Mouse (Mus musculus) stomach, embryonic 16.5 days (tissue): ENCODE measurements around the gene Etl4. TPM values are rescaled to one million over a fixed set of nuclear protein-coding genes. Genes with fewer than 3 reads are reported as not detected.
A peak's percentile ranks its signal among the peaks of the same experiment; 100 is the strongest.
"Not testable (repeated sequence)": the region's sequence is repeated elsewhere in the genome, so short reads cannot be mapped to it uniquely, and the experiment has no call there.

ENCODE experiments used
- ATAC-seq: fragments of 200-750 bp; cut with Nextera tagmentation; 2 replicates; pipeline ENCODE4 v1.8.0; 2017; ENCODE audit warnings: moderate number of reproducible peaks, moderate TSS enrichment; ENCODE audit not compliant: insufficient read depth, low FRiP score
- H3K27ac ChIP-seq: fragments of 300-500 bp; sonication (generic); 2 replicates; pipeline ENCODE4 v1.5.1; 2014; ENCODE audit warnings: low read length
- H3K27me3 ChIP-seq: fragments of 300-500 bp; sonication (generic); 2 replicates; pipeline ENCODE4 v1.6.1; 2014; ENCODE audit warnings: low read length, control low read depth, mixed read lengths; ENCODE audit not compliant: control insufficient read depth, insufficient read depth
- H3K36me3 ChIP-seq: fragments of 300-500 bp; sonication (generic); 2 replicates; pipeline ENCODE4 v1.6.1; 2014; ENCODE audit warnings: low read length; ENCODE audit not compliant: control insufficient read depth, insufficient read depth
- H3K4me1 ChIP-seq: fragments of 300-500 bp; sonication (generic); 2 replicates; pipeline ENCODE4 v1.6.1; 2014; ENCODE audit warnings: low read length, control low read depth, mixed read lengths; ENCODE audit not compliant: control insufficient read depth, insufficient read depth
- H3K4me2 ChIP-seq: fragments of 300-500 bp; sonication (generic); 2 replicates; pipeline ENCODE4 v1.6.1; 2014; ENCODE audit warnings: low read depth, low read length, mixed read lengths
- H3K4me3 ChIP-seq: fragments of 300-500 bp; sonication (generic); replicated peaks from 2 replicates; pipeline ENCODE4 v1.5.1; 2014; ENCODE audit warnings: mild to moderate bottlenecking, low read length
- H3K9ac ChIP-seq: fragments of 300-500 bp; sonication (generic); 2 replicates; pipeline ENCODE4 v1.6.1; 2014; ENCODE audit warnings: low read length
- H3K9me3 ChIP-seq: fragments of 300-500 bp; sonication (generic); replicated peaks from 2 replicates; pipeline ENCODE4 v1.6.1; 2016; ENCODE audit warnings: low read length, control low read depth; ENCODE audit not compliant: control insufficient read depth
- WGBS: fragments of 180-500 bp; shearing (Covaris S2); extraction: QIAGEN DNeasy Blood & Tissue Kit; methylation state at CpG from one replicate; pipeline ENCODE4 v1.1.7; 2014; 5-methylcytosine and 5-hydroxymethylcytosine counted together
- polyA plus RNA-seq: library from polyadenylated mRNA; unstranded; fragments of >200 nt; fragmentation: Nextera tagmentation; extraction: Ambion mirVana; gene quantifications from 2 replicates; pipeline ENCODE4 v1.2.1, GENCODE M21; 2015

The Etl4 gene
- polyA plus RNA-seq, 1 experiment from 2014 or later, result 37.3 TPM

GRCm38 (mm10) chr2:20654598-20655340 is 745.2 kb downstream of the Etl4 start:
- no peaks in the 10 kb centered on the region for H3K9me3 ChIP-seq
- 56% methylated on average over 9 of the region's 9 CpGs for WGBS
- H3K9ac ChIP-seq, result no peak overlapping the region
- H3K4me3 ChIP-seq, result no peak overlapping the region
- no peaks in the 10 kb centered on the region for H3K27me3 ChIP-seq
- H3K4me1 ChIP-seq, result peaks cover 2% of the 10 kb centered on the region; the same call in 1 of the 2 replicates
- H3K36me3 ChIP-seq, result no peaks in the 10 kb centered on the region
- no peak for ATAC-seq
- H3K4me2 ChIP-seq, result no peak overlapping the region
- no peak overlapping the region for H3K27ac ChIP-seq

DNA sequence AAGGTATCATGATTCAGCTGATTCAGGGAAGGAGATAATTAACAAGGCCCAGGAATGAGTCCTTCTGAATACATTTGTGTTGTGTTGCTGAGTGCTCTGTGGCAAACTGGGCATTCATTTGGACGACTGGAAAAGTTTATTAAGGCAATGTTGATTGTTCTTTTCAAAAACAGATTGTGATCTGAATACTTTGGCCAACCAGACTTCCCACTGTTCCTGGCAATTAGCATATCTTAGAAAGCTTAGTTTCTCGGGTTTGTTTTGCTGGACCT is 745.7 kb downstream of the Etl4 start:
- no peaks in the 10 kb centered on the region for H3K27me3 ChIP-seq
- H3K27ac ChIP-seq, result no peak overlapping the region
- H3K4me3 ChIP-seq, result no peak overlapping the region
- no peak for ATAC-seq
- WGBS, result 46% methylated on average over 2 of the region's 2 CpGs
- H3K36me3 ChIP-seq, result no peaks in the 10 kb centered on the region
- no peaks in the 10 kb centered on the region for H3K4me1 ChIP-seq
- no peak overlapping the region for H3K4me2 ChIP-seq
- H3K9ac ChIP-seq, result no peak overlapping the region
- H3K9me3 ChIP-seq, result no peaks in the 10 kb centered on the region

DNA sequence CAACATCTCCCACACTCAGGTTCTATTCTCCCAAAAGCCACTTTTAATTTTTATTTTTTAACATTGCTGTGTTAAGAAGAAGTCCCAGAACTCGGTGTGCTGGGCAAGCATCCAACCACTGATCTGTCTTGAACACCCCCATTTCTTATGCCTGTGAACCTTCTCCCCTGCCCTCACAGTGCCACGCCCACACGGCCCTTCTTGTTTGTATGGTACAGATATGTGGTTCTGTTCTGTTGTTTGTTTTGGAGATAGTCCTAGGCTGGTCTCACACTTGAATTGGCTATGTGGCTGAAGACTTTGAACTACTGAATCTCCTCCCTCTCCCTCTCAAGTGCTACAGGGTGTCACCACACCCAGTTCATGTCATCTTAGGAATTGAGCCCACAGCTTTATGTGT is 748.3 kb downstream of the Etl4 start:
- no peaks in the 10 kb centered on the region for H3K36me3 ChIP-seq
- H3K27ac ChIP-seq, result no peak overlapping the region
- H3K27me3 ChIP-seq, result no peaks in the 10 kb centered on the region
- no peak overlapping the region for H3K4me3 ChIP-seq
- WGBS, result 47% methylated on average over 3 of the region's 3 CpGs
- H3K9me3 ChIP-seq, result no peaks in the 10 kb centered on the region
- no peak overlapping the region for H3K9ac ChIP-seq
- ATAC-seq, result no peak
- H3K4me1 ChIP-seq, result no peaks in the 10 kb centered on the region
- no peak overlapping the region for H3K4me2 ChIP-seq

GRCm38 (mm10) chr2:20661841-20662240 is 752.3 kb downstream of the Etl4 start:
- no peak for ATAC-seq
- H3K4me1 ChIP-seq, result 0 out of 2 replicates have a peak, but pooled peaks cover 6% of the 10 kb centered on the region
- H3K36me3 ChIP-seq, result no peaks in the 10 kb centered on the region
- no peaks in the 10 kb centered on the region for H3K9me3 ChIP-seq
- no peaks in the 10 kb centered on the region for H3K27me3 ChIP-seq
- no peak overlapping the region for H3K9ac ChIP-seq
- WGBS, result 92% methylated on average over 11 of the region's 11 CpGs
- H3K4me2 ChIP-seq, result no peak overlapping the region
- H3K4me3 ChIP-seq, result no peak overlapping the region
- H3K27ac ChIP-seq, result no peak overlapping the region

GRCm38 (mm10) chr2:20662696-20663095 is 753.1 kb downstream of the Etl4 start:
- no peaks in the 10 kb centered on the region for H3K36me3 ChIP-seq
- H3K9ac ChIP-seq, result no peak overlapping the region
- no peak for ATAC-seq
- WGBS, result 86% methylated on average over 3 of the region's 3 CpGs
- no peak overlapping the region for H3K4me3 ChIP-seq
- no peaks in the 10 kb centered on the region for H3K27me3 ChIP-seq
- H3K4me1 ChIP-seq, result 0 out of 2 replicates have a peak, but pooled peaks cover 6% of the 10 kb centered on the region
- no peak overlapping the region for H3K27ac ChIP-seq
- H3K9me3 ChIP-seq, result no peaks in the 10 kb centered on the region
- H3K4me2 ChIP-seq, result no peak overlapping the region

- H3K4me3 ChIP-seq, result no peak overlapping the region
- peak overlapping the region; percentile 26 for H3K27ac ChIP-seq
- no peaks in the 10 kb centered on the region for H3K36me3 ChIP-seq
- no peaks in the 10 kb centered on the region for H3K9me3 ChIP-seq
- 0 out of 2 replicates have a peak, but pooled peaks have one; percentile 12 for ATAC-seq
- H3K4me1 ChIP-seq, result 0 out of 2 replicates have a peak, but pooled peaks cover 6% of the 10 kb centered on the region
- H3K4me2 ChIP-seq, result no peak overlapping the region
- WGBS, result 31% methylated on average over 5 of the region's 5 CpGs
- no peaks in the 10 kb centered on the region for H3K27me3 ChIP-seq
- H3K9ac ChIP-seq, result no peak overlapping the region
Measured at GRCm38 (mm10) chr2:20665309-20665971, 755.9 kb downstream of the Etl4 start.

- no peak overlapping the region for H3K4me2 ChIP-seq
- H3K27ac ChIP-seq, result peak overlapping the region; percentile 22; the same call in 1 of the 2 replicates
- no peaks in the 10 kb centered on the region for H3K36me3 ChIP-seq
- H3K4me1 ChIP-seq, result 0 out of 2 replicates have a peak, but pooled peaks cover 6% of the 10 kb centered on the region
- H3K9me3 ChIP-seq, result no peaks in the 10 kb centered on the region
- no peak overlapping the region for H3K9ac ChIP-seq
- 47% methylated on average over 2 of the region's 2 CpGs for WGBS
- peak; percentile 59; the same call in 1 of the 2 replicates for ATAC-seq
- no peaks in the 10 kb centered on the region for H3K27me3 ChIP-seq
- no peak overlapping the region for H3K4me3 ChIP-seq
Measured at GRCm38 (mm10) chr2:20666051-20666478, 756.5 kb downstream of the Etl4 start.

GRCm38 (mm10) chr2:20667876-20668275 is 758.3 kb downstream of the Etl4 start:
- H3K27ac ChIP-seq, result no peak overlapping the region
- H3K9ac ChIP-seq, result no peak overlapping the region
- no peaks in the 10 kb centered on the region for H3K36me3 ChIP-seq
- H3K4me2 ChIP-seq, result no peak overlapping the region
- H3K4me1 ChIP-seq, result 0 out of 2 replicates have a peak, but pooled peaks cover 6% of the 10 kb centered on the region
- H3K27me3 ChIP-seq, result no peaks in the 10 kb centered on the region
- H3K9me3 ChIP-seq, result no peaks in the 10 kb centered on the region
- no peak for ATAC-seq
- H3K4me3 ChIP-seq, result no peak overlapping the region
- WGBS, result 80% methylated on average over 3 of the region's 3 CpGs

GRCm38 (mm10) chr2:20668276-20669030 is 758.9 kb downstream of the Etl4 start:
- not testable (repeated sequence) for ATAC-seq, H3K9me3 ChIP-seq

More at GRCm38 (mm10) chr2:20668276-20669030, 758.9 kb downstream of the Etl4 start:
- not testable (repeated sequence) for H3K4me1 ChIP-seq, H3K36me3 ChIP-seq, H3K9ac ChIP-seq, H3K4me3 ChIP-seq, H3K27me3 ChIP-seq, H3K4me2 ChIP-seq, H3K27ac ChIP-seq
- 85% methylated on average over 12 of the region's 12 CpGs for WGBS
